Mouse (Mus musculus) heart, embryonic 11.5 days (tissue): Measurements from ENCODE around the gene Gm9903. TPM values are rescaled to one million over a fixed set of nuclear protein-coding genes. Genes with fewer than 3 reads are reported as not detected.

Experiments used
- ATAC-seq: fragments of 200-750 bp; cut with Nextera tagmentation; replicated peaks from 2 replicates; pipeline ENCODE4 v1.8.0; 2017; ENCODE audit warnings: moderate library complexity; ENCODE audit not compliant: insufficient number of reproducible peaks, low FRiP score, low TSS enrichment
- H3K27ac ChIP-seq: fragments of 300-500 bp; sonication (generic); 2 replicates; pipeline ENCODE4 v1.5.1; 2014; ENCODE audit warnings: mild to moderate bottlenecking, low read depth, low read length
- H3K27me3 ChIP-seq: fragments of 300-500 bp; sonication (generic); 2 replicates; pipeline ENCODE4 v1.6.1; 2014; ENCODE audit warnings: mild to moderate bottlenecking, low read length, mixed read lengths; ENCODE audit not compliant: control insufficient read depth, insufficient read depth
- H3K36me3 ChIP-seq: fragments of 300-500 bp; sonication (generic); 2 replicates; pipeline ENCODE4 v1.6.1; 2014; ENCODE audit warnings: mild to moderate bottlenecking, low read length, moderate library complexity, mixed read lengths; ENCODE audit not compliant: control insufficient read depth, insufficient read depth
- H3K4me1 ChIP-seq: fragments of 300-500 bp; sonication (generic); 2 replicates; pipeline ENCODE4 v1.6.1; 2014; ENCODE audit warnings: low read length; ENCODE audit not compliant: control insufficient read depth, insufficient read depth
- H3K4me2 ChIP-seq: fragments of 300-500 bp; sonication (generic); 2 replicates; pipeline ENCODE4 v1.6.1; 2014; ENCODE audit warnings: mild to moderate bottlenecking, moderate library complexity
- H3K4me3 ChIP-seq: fragments of 300-500 bp; sonication (generic); 2 replicates; pipeline ENCODE4 v1.5.1; 2014; ENCODE audit warnings: low read depth, low read length
- H3K9ac ChIP-seq: fragments of 300-500 bp; sonication (generic); 2 replicates; pipeline ENCODE4 v1.6.1; 2014; ENCODE audit warnings: mild to moderate bottlenecking, low read depth, low read length, moderate library complexity
- H3K9me3 ChIP-seq: fragments of 300-500 bp; sonication (generic); replicated peaks from 2 replicates; pipeline ENCODE4 v1.6.1; 2016; ENCODE audit warnings: low read length; ENCODE audit not compliant: control insufficient read depth
- WGBS: fragments of 180-500 bp; shearing (Covaris S2); extraction: QIAGEN DNeasy Blood & Tissue Kit; methylation state at CpG from one replicate; pipeline ENCODE4 v1.1.7; 2014; ENCODE audit not compliant: insufficient replicate concordance; 5-methylcytosine and 5-hydroxymethylcytosine counted together
- polyA plus RNA-seq: library from polyadenylated mRNA; unstranded; fragments of >200 nt; fragmentation: Nextera tagmentation; extraction: Ambion mirVana; gene quantifications from 2 replicates; pipeline ENCODE4 v1.2.1, GENCODE M21; 2014

Gm9903 gene
- polyA plus RNA-seq, 1 experiment from 2014 or later = 2.0 TPM

DNA sequence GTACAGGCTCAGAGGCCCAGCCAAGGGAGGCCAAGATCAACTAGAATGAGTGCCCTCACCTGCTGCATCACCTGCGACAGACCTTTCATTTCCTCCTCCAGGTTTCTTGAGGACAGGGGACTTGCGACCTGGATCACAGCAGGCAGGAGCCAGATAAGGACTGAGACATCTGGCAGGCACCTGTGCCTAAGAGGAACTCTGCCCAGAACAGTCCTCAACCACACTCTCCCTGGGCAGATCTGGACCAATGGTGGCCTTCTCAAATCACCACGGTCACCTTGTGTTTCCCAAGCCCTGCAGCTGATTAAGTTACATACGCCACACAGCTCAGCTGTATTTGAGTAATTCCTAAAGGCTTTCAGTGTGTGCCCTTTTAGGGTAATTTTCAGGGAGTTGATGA, 890 bp downstream of the Gm9903 start:
- ATAC-seq = no peak
- H3K4me3 ChIP-seq = peak overlapping the region; percentile 89
- no peaks in the 10 kb centered on the region for H3K9me3 ChIP-seq
- no peaks in the 10 kb centered on the region for H3K27me3 ChIP-seq
- H3K4me2 ChIP-seq = peak overlapping the region; percentile 63
- H3K27ac ChIP-seq = peak overlapping the region; percentile 16; the same call in 1 of the 2 replicates
- 0 out of 2 replicates have a peak overlapping the region, but pooled peaks have one; percentile 43 for H3K9ac ChIP-seq
- no peaks in the 10 kb centered on the region for H3K36me3 ChIP-seq
- 65% methylated on average over 4 of the region's 4 CpGs for WGBS
- H3K4me1 ChIP-seq = peaks cover 14% of the 10 kb centered on the region

DNA sequence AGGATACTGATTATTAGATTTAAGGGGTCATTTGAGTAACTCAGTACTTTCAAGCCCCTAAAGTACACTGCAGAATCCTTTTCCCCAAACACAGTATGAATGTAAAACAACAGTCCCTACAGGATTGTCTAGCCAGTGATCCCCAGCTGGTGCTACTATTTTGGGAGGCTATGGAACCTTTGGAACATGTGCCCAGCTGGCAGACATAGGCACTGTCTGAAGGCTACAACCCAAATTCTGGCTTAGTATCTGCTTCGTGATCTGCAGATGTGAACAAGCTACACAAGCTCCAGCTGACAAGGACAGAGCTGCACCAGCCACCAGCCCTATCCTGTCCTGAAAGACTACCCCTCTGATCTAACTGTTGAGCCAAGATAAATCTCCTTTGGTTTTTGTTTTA, 2.8 kb downstream of the Gm9903 start:
- H3K9me3 ChIP-seq = no peaks in the 10 kb centered on the region
- H3K4me1 ChIP-seq = peaks cover 14% of the 10 kb centered on the region
- no peak overlapping the region for H3K27ac ChIP-seq
- no peak overlapping the region for H3K9ac ChIP-seq
- no peak for ATAC-seq
- H3K36me3 ChIP-seq = no peaks in the 10 kb centered on the region
- no peak overlapping the region for H3K4me2 ChIP-seq
- no peaks in the 10 kb centered on the region for H3K27me3 ChIP-seq
- H3K4me3 ChIP-seq = no peak overlapping the region
- 82% methylated on average over 1 of the region's 1 CpGs for WGBS

- peaks cover 6% of the 10 kb centered on the region for H3K4me1 ChIP-seq
- no peaks in the 10 kb centered on the region for H3K27me3 ChIP-seq
- no peak overlapping the region for H3K4me3 ChIP-seq
- no peak overlapping the region for H3K9ac ChIP-seq
- H3K9me3 ChIP-seq = no peaks in the 10 kb centered on the region
- H3K36me3 ChIP-seq = peaks cover 5% of the 10 kb centered on the region
- ATAC-seq = no peak
- H3K27ac ChIP-seq = no peak overlapping the region
- WGBS = 88% methylated on average over 3 of the region's 3 CpGs
- H3K4me2 ChIP-seq = no peak overlapping the region
Measured at GRCm38 (mm10) chr5:33635361-33635760, 5.6 kb downstream of the Gm9903 start.

GRCm38 (mm10) chr5:33637606-33638350, 8.1 kb downstream of the Gm9903 start:
- 84% methylated on average over 3 of the region's 3 CpGs for WGBS
- Histone ChIP-seq H3K4me2 (no peak overlapping the region), H3K4me3 (no peak overlapping the region), H3K27me3 (no peaks in the 10 kb centered on the region), H3K36me3 (peaks cover 17% of the 10 kb centered on the region), H3K9ac (no peak overlapping the region), H3K9me3 (no peaks in the 10 kb centered on the region), H3K4me1 (no peaks in the 10 kb centered on the region), H3K27ac (no peak overlapping the region)
- no peak for ATAC-seq

DNA sequence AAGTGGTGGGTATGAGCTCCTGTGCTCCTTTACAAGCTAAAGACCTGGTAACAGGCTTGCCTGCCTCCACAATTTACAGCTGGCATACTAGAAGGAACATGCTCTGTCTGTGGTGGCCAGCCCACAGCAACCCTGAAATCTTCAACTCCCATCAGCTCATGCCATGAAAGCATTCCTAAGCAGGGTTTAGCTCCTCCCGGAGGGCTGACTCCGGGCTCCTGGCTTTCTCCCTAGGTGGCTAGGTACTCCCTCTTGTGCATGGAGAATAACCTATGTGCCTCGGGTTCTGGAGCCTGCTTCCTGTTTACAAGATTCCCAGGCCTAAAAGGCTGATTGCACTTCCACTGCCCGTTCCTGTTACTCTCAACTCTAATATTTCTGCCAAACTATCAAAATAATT, 9.1 kb downstream of the Gm9903 start:
- ATAC-seq = no peak
- H3K9ac ChIP-seq = no peak overlapping the region
- no peak overlapping the region for H3K4me3 ChIP-seq
- H3K4me1 ChIP-seq = no peaks in the 10 kb centered on the region
- H3K9me3 ChIP-seq = no peaks in the 10 kb centered on the region
- H3K27me3 ChIP-seq = no peaks in the 10 kb centered on the region
- H3K36me3 ChIP-seq = peaks cover 26% of the 10 kb centered on the region
- WGBS = 52% methylated on average over 4 of the region's 4 CpGs
- 0 out of 2 replicates have a peak overlapping the region, but pooled peaks have one; percentile 15 for H3K27ac ChIP-seq
- no peak overlapping the region for H3K4me2 ChIP-seq

DNA sequence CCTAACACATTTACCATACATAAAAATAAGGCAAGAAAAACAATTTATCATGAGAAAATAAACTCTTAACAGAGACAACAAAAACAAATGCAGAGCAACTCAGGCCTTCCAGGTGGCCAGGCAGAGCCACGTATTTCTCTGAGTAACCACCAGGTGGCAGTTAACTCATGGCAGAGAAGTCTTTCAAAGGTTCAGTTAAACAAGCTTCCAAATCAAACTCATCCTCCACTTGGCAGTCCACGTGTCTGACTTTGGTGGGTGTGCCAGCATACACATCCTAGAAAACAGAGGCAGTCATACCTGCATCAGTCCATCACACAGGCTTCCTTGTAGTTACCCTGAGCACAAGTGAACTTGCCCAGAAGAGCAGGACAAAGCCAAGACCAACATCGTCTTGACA, 10.9 kb downstream of the Gm9903 start:
- no peak overlapping the region for H3K4me3 ChIP-seq
- H3K4me2 ChIP-seq = no peak overlapping the region
- no peak overlapping the region for H3K9ac ChIP-seq
- H3K9me3 ChIP-seq = no peaks in the 10 kb centered on the region
- no peaks in the 10 kb centered on the region for H3K4me1 ChIP-seq
- no peak overlapping the region for H3K27ac ChIP-seq
- 51% methylated on average over 3 of the region's 3 CpGs for WGBS
- H3K27me3 ChIP-seq = no peaks in the 10 kb centered on the region
- peaks cover 40% of the 10 kb centered on the region for H3K36me3 ChIP-seq
- no peak for ATAC-seq

- peaks cover 14% of the 10 kb centered on the region for H3K4me1 ChIP-seq
- H3K4me3 ChIP-seq = peak overlapping the region; percentile 85
- peak overlapping the region; percentile 97 for H3K27ac ChIP-seq
- no peaks in the 10 kb centered on the region for H3K9me3 ChIP-seq
- H3K4me2 ChIP-seq = peak overlapping the region; percentile 90
- WGBS = 20% methylated on average over 2 of the region's 2 CpGs
- peaks cover 20% of the 10 kb centered on the region for H3K36me3 ChIP-seq
- peak overlapping the region; percentile 90 for H3K9ac ChIP-seq
- H3K27me3 ChIP-seq = no peaks in the 10 kb centered on the region
- no peak for ATAC-seq
Measured at GRCm38 (mm10) chr5:33651017-33651416, 21.3 kb downstream of the Gm9903 start.

GRCm38 (mm10) chr5:33651541-33651920, 21.8 kb downstream of the Gm9903 start:
- Histone ChIP-seq H3K4me3 (peak overlapping the region; percentile 85), H3K36me3 (peaks cover 16% of the 10 kb centered on the region), H3K9me3 (no peaks in the 10 kb centered on the region), H3K4me1 (peaks cover 18% of the 10 kb centered on the region), H3K27ac (peak overlapping the region; percentile 97), H3K4me2 (peak overlapping the region; percentile 90), H3K9ac (peak overlapping the region; percentile 90), H3K27me3 (no peaks in the 10 kb centered on the region)
- under 1% methylated on average over 11 of the region's 11 CpGs for WGBS
- ATAC-seq = no peak
